Mouse (Mus musculus): Measurements from ENCODE around the gene Snx27.

- TF ChIP-seq GATA1 (IDR thresholded peaks at IDR 0.05; ENCODE audit: borderline replicate concordance, low read length) (no peak), FLI1 (IDR thresholded peaks at IDR 0.05; ENCODE audit: low read length) (no peak)
Measured at GRCm38 (mm10) chr3:94506664-94507063, 75.9 kb downstream of the Snx27 start.
